Mouse (Mus musculus) testis, adult 2 months (tissue): ENCODE results near the gene Mblac2.

Source experiments
- CTCF ChIP-seq: fragments of 200-500 bp; IDR thresholded peaks from 2 replicates; pipeline ENCODE4 v1.5.1; 2012; ENCODE audit warnings: low read depth, mild to moderate bottlenecking, inconsistent platforms, low read length, moderate library complexity; ENCODE audit not compliant: control insufficient read depth, insufficient read depth, insufficient replicate concordance
- POLR2A ChIP-seq: fragments of 200-500 bp; IDR thresholded peaks from 2 replicates; pipeline ENCODE4 v1.6.1; 2012; ENCODE audit warnings: low read depth, mild to moderate bottlenecking, inconsistent platforms, low read length, moderate library complexity; ENCODE audit not compliant: control insufficient read depth

DNA sequence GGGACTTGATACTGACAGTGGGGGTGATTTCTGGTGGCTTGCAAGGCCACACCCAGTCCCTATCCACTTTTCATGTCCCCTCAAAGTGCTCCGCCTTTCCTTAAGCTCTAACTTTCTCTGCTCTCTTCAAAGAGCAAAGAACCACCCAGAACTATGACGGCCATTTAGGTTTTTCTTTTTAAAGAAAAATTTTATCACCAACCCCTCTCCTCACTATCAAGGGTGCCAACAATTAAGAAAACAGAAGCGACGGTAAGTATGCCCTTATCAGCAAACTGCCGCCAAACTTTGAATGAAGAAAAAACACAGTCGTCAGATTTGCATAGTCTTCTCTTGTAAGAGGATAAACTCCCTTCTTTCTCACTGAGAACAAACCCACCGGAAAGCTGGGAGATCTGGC is 875 bp upstream of the Mblac2 start:
- TF ChIP-seq CTCF (no peak), POLR2A (no peak)
